Mouse (Mus musculus): ENCODE data around the gene Arfgef3.

Gene Arfgef3

GRCm38 (mm10) chr10:18743286-18744142 lies at the start of gene Arfgef3:
Arfgef3 (minus strand) TSS chr10:18743949.
- peak; percentile 23 for DNase-seq (ENCODE audit: low read depth, low spot score)

GRCm38 (mm10) chr10:18790063-18790462 lies 46.3 kb upstream of the Arfgef3 start:
- no peak for DNase-seq (ENCODE audit: low read depth, low spot score)

- DNase-seq (ENCODE audit: low read depth, low spot score): no peak
These were observed 44.9 kb upstream of the Arfgef3 start for GRCm38 (mm10) chr10:18788601-18789000.

- DNase-seq (ENCODE audit: low read depth, low spot score): no peak
These were observed 42.9 kb upstream of the Arfgef3 start, which contains the start of gene Gm4922 for GRCm38 (mm10) chr10:18786693-18787092. Gm4922 (minus strand) TSS chr10:18786793.

GRCm38 (mm10) chr10:18777546-18777945 lies 33.8 kb upstream of the Arfgef3 start:
- no peak for DNase-seq (ENCODE audit: low read depth, low spot score)

- no peak for DNase-seq (ENCODE audit: low read depth, low spot score)
These were observed 28.9 kb upstream of the Arfgef3 start for GRCm38 (mm10) chr10:18772537-18773179.

- DNase-seq (ENCODE audit: low read depth, low spot score): no peak
These were observed 26.2 kb upstream of the Arfgef3 start for GRCm38 (mm10) chr10:18769909-18770308.

GRCm38 (mm10) chr10:18760241-18760640 lies 16.5 kb upstream of the Arfgef3 start:
- DNase-seq (ENCODE audit: low read depth, low spot score): peak; percentile 54

GRCm38 (mm10) chr10:18750057-18750456 lies 6.3 kb upstream of the Arfgef3 start:
- no peak for DNase-seq (ENCODE audit: low read depth, low spot score)

- no peak for DNase-seq (ENCODE audit: low read depth, low spot score)
These were observed 1.7 kb downstream of the Arfgef3 start for GRCm38 (mm10) chr10:18742086-18742485.

GRCm38 (mm10) chr10:18741024-18741423 lies 2.7 kb downstream of the Arfgef3 start:
- no peak for DNase-seq (ENCODE audit: low read depth, low spot score)

- no peak for DNase-seq (ENCODE audit: low read depth, low spot score)
These were observed 15.2 kb downstream of the Arfgef3 start for GRCm38 (mm10) chr10:18728548-18728947.

GRCm38 (mm10) chr10:18711436-18711835 lies 32.3 kb downstream of the Arfgef3 start:
- DNase-seq (ENCODE audit: low read depth, low spot score): no peak

GRCm38 (mm10) chr10:18710949-18711348 lies 32.8 kb downstream of the Arfgef3 start:
- no peak for DNase-seq (ENCODE audit: low read depth, low spot score)

GRCm38 (mm10) chr10:18709836-18710235 lies 33.9 kb downstream of the Arfgef3 start:
- no peak for DNase-seq (ENCODE audit: low read depth, low spot score)

GRCm38 (mm10) chr10:18708641-18709040 lies 35.1 kb downstream of the Arfgef3 start:
- DNase-seq (ENCODE audit: low read depth, low spot score): no peak

- DNase-seq (ENCODE audit: low read depth, low spot score): no peak
These were observed 39.2 kb downstream of the Arfgef3 start for GRCm38 (mm10) chr10:18704393-18705120.

- peak; percentile 16 for DNase-seq (ENCODE audit: low read depth, low spot score)
These were observed 42.2 kb downstream of the Arfgef3 start for GRCm38 (mm10) chr10:18701517-18701916.

- no peak for DNase-seq (ENCODE audit: low read depth, low spot score)
These were observed 43.6 kb downstream of the Arfgef3 start for GRCm38 (mm10) chr10:18700117-18700516.

- DNase-seq (ENCODE audit: low read depth, low spot score): no peak
These were observed 44.6 kb downstream of the Arfgef3 start for GRCm38 (mm10) chr10:18699151-18699550.

GRCm38 (mm10) chr10:18696461-18696860 lies 47.3 kb downstream of the Arfgef3 start:
- no peak for DNase-seq (ENCODE audit: low read depth, low spot score)

GRCm38 (mm10) chr10:18688234-18688633 lies 55.5 kb downstream of the Arfgef3 start:
- DNase-seq (ENCODE audit: low read depth, low spot score): no peak
